Mouse (Mus musculus) embryonic facial prominence, embryonic 12.5 days (tissue): ENCODE measurements around the gene Nono. TPM values are rescaled to one million over a fixed set of nuclear protein-coding genes. Genes with fewer than 3 reads are reported as not detected.

Experiments used
- ATAC-seq: fragments of 200-750 bp; cut with Nextera tagmentation; 2 replicates; pipeline ENCODE4 v1.8.0; 2017; ENCODE audit not compliant: insufficient number of reproducible peaks, insufficient read depth, low FRiP score, low TSS enrichment
- H3K27ac ChIP-seq: fragments of 300-500 bp; sonication (generic); 2 replicates; pipeline ENCODE4 v1.5.1; 2016; ENCODE audit warnings: mild to moderate bottlenecking
- H3K27me3 ChIP-seq: fragments of 300-500 bp; sonication (generic); 2 replicates; pipeline ENCODE4 v1.6.1; 2016; ENCODE audit warnings: mild to moderate bottlenecking, moderate library complexity
- H3K36me3 ChIP-seq: fragments of 300-500 bp; sonication (generic); 2 replicates; pipeline ENCODE4 v1.6.1; 2016; ENCODE audit warnings: mild to moderate bottlenecking
- H3K4me1 ChIP-seq: fragments of 300-500 bp; sonication (generic); 2 replicates; pipeline ENCODE4 v1.6.1; 2016
- H3K4me2 ChIP-seq: fragments of 300-500 bp; sonication (generic); replicated peaks from 2 replicates; pipeline ENCODE4 v1.6.1; 2016; ENCODE audit warnings: mild to moderate bottlenecking, moderate library complexity
- H3K4me3 ChIP-seq: fragments of 300-500 bp; sonication (generic); 2 replicates; pipeline ENCODE4 v1.5.1; 2016; ENCODE audit warnings: mild to moderate bottlenecking
- H3K9ac ChIP-seq: fragments of 300-500 bp; sonication (generic); 2 replicates; pipeline ENCODE4 v1.6.1; 2016; ENCODE audit warnings: mild to moderate bottlenecking, moderate library complexity
- H3K9me3 ChIP-seq: fragments of 300-500 bp; sonication (generic); 2 replicates; pipeline ENCODE4 v1.6.1; 2016; ENCODE audit warnings: mild to moderate bottlenecking, moderate library complexity
- WGBS: fragments of 180-500 bp; shearing (Covaris S2); methylation state at CpG from one replicate; pipeline ENCODE4 v1.1.7; 2016; 5-methylcytosine and 5-hydroxymethylcytosine counted together
- polyA plus RNA-seq: library from polyadenylated mRNA; unstranded; fragments of >200 nt; fragmentation: Nextera tagmentation; extraction: Ambion mirVana; gene quantifications from 2 replicates; pipeline ENCODE4 v1.2.1, GENCODE M21; 2016

Nono gene
- 527 and 544 TPM in 2 replicates for polyA plus RNA-seq

DNA sequence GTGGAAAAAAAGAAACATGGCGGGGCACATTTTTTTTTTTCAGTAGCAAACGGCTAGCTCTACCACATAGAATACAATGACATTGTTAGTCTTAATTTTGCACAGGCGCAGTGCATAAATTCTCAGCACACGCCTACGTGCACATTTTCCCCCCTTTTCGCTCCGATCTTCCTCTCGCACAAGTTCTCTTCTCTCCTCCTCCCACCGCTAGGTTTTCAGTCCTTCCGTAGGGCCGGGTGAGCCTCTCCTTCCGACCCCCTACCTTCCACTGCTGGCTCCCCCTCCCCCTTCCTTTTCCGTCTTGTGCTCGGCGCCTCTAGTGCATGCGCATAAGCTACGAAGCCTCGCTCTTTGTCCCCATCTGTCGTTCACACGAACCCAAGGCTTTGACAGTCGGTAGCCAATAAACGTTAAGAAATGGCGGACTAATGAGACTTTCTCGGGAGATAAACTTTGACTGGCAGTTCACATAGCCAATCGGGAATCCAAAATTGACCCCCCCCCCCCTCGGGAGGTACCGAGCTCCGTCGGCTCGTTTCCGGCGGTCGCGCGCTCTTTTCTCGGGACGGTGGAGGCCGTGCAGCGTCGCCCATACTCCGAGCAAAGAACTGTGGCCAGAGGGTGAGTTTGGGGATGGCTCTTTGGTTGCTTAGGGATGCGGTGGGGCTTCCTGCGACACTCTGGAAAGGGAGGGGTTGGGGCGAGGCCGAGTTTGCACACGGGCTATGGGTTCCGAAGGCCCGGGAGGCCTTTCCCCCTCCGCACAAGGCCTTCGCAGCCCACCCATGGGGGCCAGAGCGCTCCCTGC, at the start of gene Nono:
Gene Nono, plus strand, starts transcription at position 177 of the 808 bp plus-strand sequence.
- ATAC-seq, result peak; percentile 95
- Histone ChIP-seq H3K27me3 (no peaks in the 10 kb centered on the region; the same call in 1 of the 2 replicates), H3K9ac (peak within 1 kb of the TSS; percentile 84), H3K4me1 (no peaks in the 10 kb centered on the region), H3K9me3 (no peaks in the 10 kb centered on the region), H3K36me3 (0 out of 2 replicates have a peak, but pooled peaks cover 10% of the 10 kb centered on the region), H3K27ac (peak within 1 kb of the TSS; percentile 96), H3K4me2 (peak within 1 kb of the TSS; percentile 52), H3K4me3 (peak within 1 kb of the TSS; percentile 57)
- WGBS, result 12% methylated on average over 46 of the region's 51 CpGs

DNA sequence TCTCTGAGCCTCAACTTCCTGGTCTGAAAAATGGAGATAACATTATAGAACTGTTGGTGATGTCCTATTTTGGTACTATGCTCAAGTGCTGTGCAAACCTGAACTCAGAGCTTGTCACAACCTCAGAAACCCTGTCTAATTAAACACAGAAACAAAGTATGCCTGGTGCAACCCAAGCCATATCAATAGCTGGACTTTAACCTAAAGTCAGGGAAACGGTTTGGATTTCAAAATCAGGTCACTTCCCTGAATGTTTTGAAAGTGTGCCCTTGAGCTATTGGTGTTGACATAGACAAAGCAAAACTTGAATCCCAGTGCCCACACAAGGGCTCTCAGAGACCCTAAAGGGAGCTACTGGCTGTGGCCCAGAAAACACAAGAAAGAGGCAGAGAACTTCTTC, 49.4 kb upstream of the Nono start:
- no peak for ATAC-seq
- Histone ChIP-seq H3K27ac (no peak overlapping the region), H3K9ac (no peak overlapping the region), H3K27me3 (peaks cover 40% of the 10 kb centered on the region), H3K4me3 (no peak overlapping the region), H3K4me2 (no peak overlapping the region), H3K36me3 (no peaks in the 10 kb centered on the region), H3K4me1 (no peaks in the 10 kb centered on the region), H3K9me3 (no peaks in the 10 kb centered on the region)
- 59% methylated on average over 1 of the region's 1 CpGs for WGBS

GRCm38 (mm10) chrX:101383455-101383854, 45.7 kb upstream of the Nono start:
- no peak overlapping the region for H3K4me2 ChIP-seq

GRCm38 (mm10) chrX:101384439-101385137, 44.5 kb upstream of the Nono start:
- Histone ChIP-seq H3K4me2 (peak overlapping the region; percentile 39), H3K4me1 (no peaks in the 10 kb centered on the region), H3K27me3 (peaks cover 60% of the 10 kb centered on the region), H3K9ac (no peak overlapping the region), H3K27ac (no peak overlapping the region), H3K4me3 (peak overlapping the region; percentile 20), H3K9me3 (no peaks in the 10 kb centered on the region), H3K36me3 (no peaks in the 10 kb centered on the region)
- no peak for ATAC-seq
- 19% methylated on average over 32 of the region's 32 CpGs for WGBS

More at GRCm38 (mm10) chrX:101383455-101383854, 45.7 kb upstream of the Nono start:
- Histone ChIP-seq H3K9ac (no peak overlapping the region), H3K4me3 (no peak overlapping the region), H3K27ac (no peak overlapping the region), H3K4me1 (no peaks in the 10 kb centered on the region), H3K27me3 (peaks cover 63% of the 10 kb centered on the region), H3K9me3 (no peaks in the 10 kb centered on the region), H3K36me3 (no peaks in the 10 kb centered on the region)
- WGBS, result 28% methylated on average over 18 of the region's 18 CpGs
- 0 out of 2 replicates have a peak, but pooled peaks have one; percentile 22 for ATAC-seq

- Histone ChIP-seq H3K27me3 (peaks cover 60% of the 10 kb centered on the region), H3K4me2 (no peak overlapping the region), H3K27ac (no peak overlapping the region), H3K36me3 (no peaks in the 10 kb centered on the region), H3K9me3 (no peaks in the 10 kb centered on the region), H3K4me1 (no peaks in the 10 kb centered on the region), H3K4me3 (no peak overlapping the region), H3K9ac (no peak overlapping the region)
- 37% methylated on average over 4 of the region's 4 CpGs for WGBS
- 0 out of 2 replicates have a peak, but pooled peaks have one; percentile 15 for ATAC-seq
These were observed 42.9 kb upstream of the Nono start for GRCm38 (mm10) chrX:101386222-101386621.

- no peaks in the 10 kb centered on the region for H3K4me1 ChIP-seq
- no peak overlapping the region for H3K4me3 ChIP-seq
- no peaks in the 10 kb centered on the region for H3K36me3 ChIP-seq
- H3K27ac ChIP-seq, result no peak overlapping the region
- H3K9me3 ChIP-seq, result no peaks in the 10 kb centered on the region
- WGBS, result 70% methylated on average over 5 of the region's 5 CpGs
- no peak overlapping the region for H3K9ac ChIP-seq
- no peak for ATAC-seq
- no peak overlapping the region for H3K4me2 ChIP-seq
- peaks cover 36% of the 10 kb centered on the region for H3K27me3 ChIP-seq
These were observed 40.1 kb upstream of the Nono start for GRCm38 (mm10) chrX:101388866-101389537.

- H3K4me3 ChIP-seq, result no peak overlapping the region
- H3K9ac ChIP-seq, result no peak overlapping the region
- 62% methylated on average over 2 of the region's 2 CpGs for WGBS
- H3K4me1 ChIP-seq, result no peaks in the 10 kb centered on the region
- H3K36me3 ChIP-seq, result no peaks in the 10 kb centered on the region
- no peak overlapping the region for H3K27ac ChIP-seq
- no peak overlapping the region for H3K4me2 ChIP-seq
- H3K27me3 ChIP-seq, result peaks cover 24% of the 10 kb centered on the region
- no peaks in the 10 kb centered on the region for H3K9me3 ChIP-seq
- ATAC-seq, result no peak
These were observed 34.8 kb upstream of the Nono start for GRCm38 (mm10) chrX:101394341-101394740.

DNA sequence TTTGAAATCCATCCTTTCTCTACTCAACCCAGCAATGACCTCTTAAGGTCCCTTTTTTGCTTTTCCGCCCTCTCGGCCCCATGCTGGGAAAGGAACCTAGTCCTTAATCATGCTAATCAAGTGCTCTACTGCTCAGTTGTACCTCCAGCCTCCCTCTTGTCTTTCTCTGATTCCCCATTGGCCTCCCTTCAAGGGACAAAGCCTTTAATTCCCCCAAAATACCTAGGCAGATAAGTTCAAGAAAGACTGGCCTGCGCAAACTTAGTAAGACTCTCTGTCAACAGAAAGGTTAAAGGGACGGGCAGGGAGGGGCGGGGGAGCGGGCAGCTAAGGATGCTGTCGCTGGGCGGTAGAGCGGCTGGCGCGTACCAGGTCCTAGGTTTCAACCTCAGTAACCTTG, 32.7 kb upstream of the Nono start:
- Histone ChIP-seq H3K4me1 (no peaks in the 10 kb centered on the region), H3K36me3 (no peaks in the 10 kb centered on the region), H3K27ac (no peak overlapping the region), H3K9me3 (no peaks in the 10 kb centered on the region), H3K27me3 (peaks cover 24% of the 10 kb centered on the region), H3K4me2 (no peak overlapping the region), H3K4me3 (no peak overlapping the region), H3K9ac (no peak overlapping the region)
- 24% methylated on average over 11 of the region's 11 CpGs for WGBS
- ATAC-seq, result no peak

DNA sequence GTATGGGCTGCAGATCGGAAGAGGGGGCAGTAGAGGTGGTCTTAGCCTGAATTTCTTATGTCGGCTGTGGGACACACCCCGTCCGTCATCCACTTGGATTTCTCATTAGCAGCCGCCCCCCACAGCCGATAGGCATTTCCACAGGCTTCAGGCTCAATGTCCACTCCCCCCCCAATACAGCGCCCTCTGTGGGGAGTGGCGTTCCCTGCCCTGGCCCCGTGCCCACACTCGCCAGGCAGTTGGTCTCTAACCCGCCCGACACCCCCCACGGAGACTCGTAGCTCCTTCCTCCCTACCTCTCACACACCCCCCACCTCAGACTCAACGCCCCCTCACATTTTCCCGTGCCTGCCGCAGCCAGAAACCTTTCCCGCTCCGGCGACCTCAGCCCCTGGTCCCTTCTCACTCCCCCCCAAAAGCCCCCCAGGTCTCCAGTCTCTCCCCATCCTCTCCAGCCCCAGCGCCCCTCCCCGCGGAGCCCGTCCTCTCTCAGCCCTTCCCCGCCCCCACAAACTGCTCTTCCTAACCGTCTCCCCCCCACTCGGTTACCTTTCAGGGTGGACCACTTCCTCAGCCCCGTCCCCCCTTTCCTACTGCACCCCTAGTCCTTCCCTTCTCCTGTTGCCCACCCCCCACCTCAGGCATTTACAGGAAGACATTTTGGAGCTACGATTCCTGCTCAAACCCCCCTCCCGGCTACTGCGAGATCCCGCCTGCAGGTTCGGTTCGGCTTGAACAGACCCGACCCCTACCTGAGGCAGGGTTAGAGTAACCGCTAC, 10.0 kb upstream of the Nono start:
- H3K27ac ChIP-seq, result peak overlapping the region; percentile 76
- 32% methylated on average over 34 of the region's 36 CpGs for WGBS
- H3K4me1 ChIP-seq, result 0 out of 2 replicates have a peak, but pooled peaks cover 11% of the 10 kb centered on the region
- peak overlapping the region; percentile 52 for H3K4me3 ChIP-seq
- peaks cover 9% of the 10 kb centered on the region; the same call in 1 of the 2 replicates for H3K36me3 ChIP-seq
- H3K9ac ChIP-seq, result peak overlapping the region; percentile 62
- no peak for ATAC-seq
- H3K27me3 ChIP-seq, result peaks cover 11% of the 10 kb centered on the region; the same call in 1 of the 2 replicates
- H3K9me3 ChIP-seq, result no peaks in the 10 kb centered on the region
- peak overlapping the region; percentile 63 for H3K4me2 ChIP-seq

DNA sequence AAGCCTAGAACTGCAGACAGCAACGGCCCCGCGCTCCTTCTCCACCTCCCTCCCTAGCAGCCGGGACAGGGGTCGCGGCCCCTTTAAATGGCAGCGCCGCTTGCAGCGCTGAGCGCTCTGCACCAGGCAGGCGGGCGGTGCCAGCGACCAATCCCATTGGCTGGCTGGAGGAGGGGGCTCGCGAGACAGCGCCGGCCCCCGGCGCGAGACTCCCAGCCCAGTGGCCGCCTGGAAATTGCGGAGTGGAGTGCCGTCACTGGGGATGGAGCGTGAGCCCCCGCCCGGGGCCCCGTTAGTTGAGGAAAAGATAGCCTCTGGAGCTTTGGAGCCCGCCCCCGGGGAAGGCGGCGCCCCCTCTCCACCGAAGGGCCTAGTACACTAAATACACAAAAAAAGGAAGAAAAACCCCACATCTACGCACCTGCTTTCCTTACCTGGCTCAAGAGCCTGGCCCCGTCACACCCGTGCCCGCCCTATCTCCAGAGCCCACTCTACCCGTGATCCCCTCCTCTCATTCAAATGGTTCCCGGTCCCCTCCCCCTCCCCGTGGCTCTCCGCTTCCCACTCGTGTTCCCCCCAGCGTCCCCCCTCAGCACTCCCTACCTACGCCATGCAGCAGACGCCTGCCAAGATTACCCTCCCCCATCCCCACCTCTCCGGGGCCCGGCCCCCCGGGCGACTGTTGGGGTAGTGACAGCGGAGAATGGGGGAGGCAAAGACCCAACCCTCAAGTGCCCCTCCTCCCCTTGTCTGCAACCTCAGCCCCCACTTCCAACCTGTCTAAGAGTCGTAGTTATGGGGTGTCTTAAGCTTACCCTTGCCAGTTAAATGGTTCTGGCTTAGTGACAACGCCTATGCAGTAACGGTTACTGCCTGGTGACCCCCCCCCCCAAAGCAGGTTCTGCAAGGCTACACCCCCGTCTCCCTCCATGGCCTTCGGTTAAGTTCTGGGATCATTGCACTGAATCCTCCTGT, 9.1 kb upstream of the Nono start:
- ATAC-seq, result peak; percentile 92
- Histone ChIP-seq H3K4me1 (0 out of 2 replicates have a peak, but pooled peaks cover 11% of the 10 kb centered on the region), H3K27me3 (peaks cover 11% of the 10 kb centered on the region; the same call in 1 of the 2 replicates), H3K9me3 (no peaks in the 10 kb centered on the region), H3K27ac (peak overlapping the region; percentile 76), H3K4me3 (peak overlapping the region; percentile 52), H3K9ac (peak overlapping the region; percentile 62), H3K4me2 (peak overlapping the region; percentile 63), H3K36me3 (0 out of 2 replicates have a peak, but pooled peaks cover 8% of the 10 kb centered on the region)
- 15% methylated on average over 54 of the region's 54 CpGs for WGBS
